Mouse (Mus musculus): ENCODE data around the gene Scyl2.

GRCm38 (mm10) chr10:89722247-89723195 is 36.4 kb upstream of the Scyl2 start:
- TF ChIP-seq GATA1 (IDR thresholded peaks at IDR 0.05; ENCODE audit: borderline replicate concordance, low read length) (no peak), FLI1 (IDR thresholded peaks at IDR 0.05; ENCODE audit: low read length) (no peak)
